Mouse (Mus musculus): ENCODE data around the gene Cox7a2l. TPM values are rescaled to one million over a fixed set of nuclear protein-coding genes. Genes with fewer than 3 reads are reported as not detected.

The Cox7a2l gene
- polyA plus RNA-seq (2012), result 257 and 280 TPM in 2 replicates

DNA sequence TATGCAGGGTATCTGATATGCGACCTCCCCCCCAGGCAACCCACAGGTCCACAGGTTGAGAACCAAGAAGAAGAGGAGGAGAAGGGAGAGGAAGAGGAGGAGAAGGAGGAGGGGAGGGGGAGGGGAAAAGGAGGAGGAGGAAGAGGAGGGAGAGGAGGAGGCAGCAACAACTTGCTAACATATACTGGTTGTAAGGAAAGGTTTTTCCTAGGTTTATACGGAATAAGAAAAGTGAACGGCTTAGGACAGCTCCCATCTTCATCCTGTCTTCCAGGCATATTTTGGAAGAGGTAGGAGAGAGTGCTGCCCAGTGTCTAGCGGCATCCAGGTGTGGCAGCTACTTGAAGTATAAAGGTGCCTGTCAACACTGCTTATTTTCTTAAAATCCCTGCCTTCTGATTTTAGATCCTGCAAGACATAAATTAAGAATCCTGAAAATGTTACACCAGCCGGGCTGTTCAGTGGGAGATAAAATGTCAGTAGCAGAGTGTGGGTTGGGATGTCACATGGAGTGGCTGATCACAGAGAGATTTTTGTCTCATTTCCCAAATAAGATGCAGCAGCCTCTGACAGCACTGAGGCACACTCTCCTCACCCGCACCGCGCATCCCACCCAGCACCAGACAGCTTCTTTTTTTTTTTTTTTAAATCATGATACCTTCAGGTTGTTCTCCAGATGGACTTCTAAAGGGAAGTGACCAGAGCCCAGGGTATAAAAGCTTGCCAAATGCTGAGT is at the start of gene Cox7a2l:
Gene Cox7a2l, minus strand, starts transcription at position 51 of the 736 bp plus-strand sequence.

Other genes starting within 250 kb of the Cox7a2l start
- gene Eml4, start 166.4 kb downstream of the Cox7a2l start, polyA plus RNA-seq (2012), result 4.5 and 5.0 TPM in 2 replicates
- 0.56 and 0.57 TPM in 2 replicates for gene Kcng3, start 114.6 kb upstream of the Cox7a2l start, polyA plus RNA-seq (2012)
- gene Mta3, start 188.8 kb upstream of the Cox7a2l start, polyA plus RNA-seq (2012), result 104 and 137 TPM in 2 replicates

Measured in megakaryocyte-erythroid progenitor cell, adult 5 weeks (primary cell).